Mouse (Mus musculus) forebrain, embryonic 12.5 days (tissue): Measurements from ENCODE around the gene Rftn1. TPM values are rescaled to one million over a fixed set of nuclear protein-coding genes. Genes with fewer than 3 reads are reported as not detected.

ENCODE experiments used
- ATAC-seq: fragments of 200-750 bp; cut with Nextera tagmentation; 2 replicates; pipeline ENCODE4 v1.8.0; 2017; ENCODE audit warnings: moderate TSS enrichment; ENCODE audit not compliant: low FRiP score
- H3K27ac ChIP-seq: fragments of 300-500 bp; sonication (generic); 2 replicates; pipeline ENCODE4 v1.5.1; 2016; ENCODE audit warnings: mild to moderate bottlenecking
- H3K27me3 ChIP-seq: fragments of 300-500 bp; sonication (generic); 2 replicates; pipeline ENCODE4 v1.6.1; 2016; ENCODE audit warnings: mild to moderate bottlenecking
- H3K36me3 ChIP-seq: fragments of 300-500 bp; sonication (generic); replicated peaks from 2 replicates; pipeline ENCODE4 v1.6.1; 2016; ENCODE audit warnings: mild to moderate bottlenecking
- H3K4me1 ChIP-seq: fragments of 300-500 bp; sonication (generic); 2 replicates; pipeline ENCODE4 v1.6.1; 2016
- H3K4me2 ChIP-seq: fragments of 300-500 bp; sonication (generic); 2 replicates; pipeline ENCODE4 v1.6.1; 2016; ENCODE audit warnings: mild to moderate bottlenecking, moderate library complexity
- H3K4me3 ChIP-seq: fragments of 300-500 bp; sonication (generic); replicated peaks from 2 replicates; pipeline ENCODE4 v1.5.1; 2016; ENCODE audit warnings: mild to moderate bottlenecking
- H3K9ac ChIP-seq: fragments of 300-500 bp; sonication (generic); 2 replicates; pipeline ENCODE4 v1.6.1; 2016; ENCODE audit warnings: mild to moderate bottlenecking
- H3K9me3 ChIP-seq: fragments of 300-500 bp; sonication (generic); 2 replicates; pipeline ENCODE4 v1.6.1; 2016
- WGBS: fragments of 180-500 bp; shearing (Covaris S2); methylation state at CpG from one replicate; pipeline ENCODE4 v1.1.7; 2016; 5-methylcytosine and 5-hydroxymethylcytosine counted together
- polyA plus RNA-seq: library from polyadenylated mRNA; unstranded; fragments of >200 nt; fragmentation: Nextera tagmentation; extraction: Ambion mirVana; gene quantifications from 2 replicates; pipeline ENCODE4 v1.2.1, GENCODE M21; 2016

Gene Rftn1
- polyA plus RNA-seq, 1 experiment from 2014 or later, result 13.4 TPM

DNA sequence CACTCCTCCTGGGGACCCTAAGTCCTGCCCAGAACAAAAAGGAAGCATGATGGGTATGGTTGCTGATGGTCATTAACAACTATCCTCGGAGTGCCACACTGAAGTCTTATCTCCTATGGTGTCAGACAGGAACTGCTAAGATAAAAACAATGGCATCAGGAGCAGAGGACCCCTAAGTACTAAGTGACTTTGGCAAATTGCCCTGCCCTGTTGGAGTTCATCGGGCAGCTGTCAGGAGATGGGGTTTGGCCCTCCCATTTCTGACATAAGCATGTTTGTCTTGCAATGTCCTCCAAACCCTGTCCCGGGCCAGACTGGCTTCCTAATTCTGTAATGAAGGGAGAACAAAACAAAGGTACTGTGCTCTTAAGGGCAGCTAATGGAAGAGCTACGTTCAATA lies 180.4 kb downstream of the Rftn1 start:
- Histone ChIP-seq H3K36me3 (no peaks in the 10 kb centered on the region), H3K4me1 (peaks cover 29% of the 10 kb centered on the region), H3K27ac (no peak overlapping the region), H3K9me3 (no peaks in the 10 kb centered on the region), H3K4me2 (no peak overlapping the region), H3K4me3 (no peak overlapping the region), H3K27me3 (no peaks in the 10 kb centered on the region), H3K9ac (no peak overlapping the region)
- 81% methylated on average over 4 of the region's 4 CpGs for WGBS
- no peak for ATAC-seq

DNA sequence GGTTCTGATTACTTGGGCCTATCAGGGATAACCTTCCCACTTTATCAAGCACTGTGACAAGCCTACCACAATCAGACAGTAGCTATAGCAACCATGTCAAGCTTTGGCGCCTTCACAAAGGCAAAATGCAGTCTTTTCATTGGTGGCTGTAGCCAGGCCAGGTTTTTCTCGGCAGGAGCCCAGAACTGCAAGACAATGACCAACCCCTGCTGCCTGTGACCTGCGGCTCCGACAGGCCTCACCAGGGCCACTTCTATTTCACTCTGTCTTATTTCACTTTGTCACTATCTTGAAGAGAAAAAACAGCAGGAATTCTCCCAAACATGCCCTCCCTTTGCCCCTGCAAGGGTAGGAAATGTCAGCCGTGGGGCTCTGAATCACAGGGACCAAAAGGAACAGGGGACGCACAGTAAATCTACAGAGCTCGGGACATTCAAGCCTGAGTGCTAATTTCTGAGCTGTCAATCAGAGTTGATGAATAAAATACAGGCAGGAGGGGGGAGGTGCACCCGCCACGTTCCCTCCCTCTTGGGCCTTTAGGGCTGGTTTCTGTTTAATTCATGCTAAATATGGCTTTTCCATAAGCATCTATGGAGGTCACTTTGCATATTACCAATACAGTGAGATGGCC lies 183.6 kb downstream of the Rftn1 start:
- WGBS, result 2% methylated on average over 9 of the region's 9 CpGs
- peak; percentile 92 for ATAC-seq
- Histone ChIP-seq H3K4me2 (peak overlapping the region; percentile 41), H3K9me3 (no peaks in the 10 kb centered on the region), H3K36me3 (no peaks in the 10 kb centered on the region), H3K4me3 (no peak overlapping the region), H3K9ac (peak overlapping the region; percentile 1; the same call in 1 of the 2 replicates), H3K27ac (peak overlapping the region; percentile 94), H3K4me1 (peaks cover 36% of the 10 kb centered on the region), H3K27me3 (no peaks in the 10 kb centered on the region)

DNA sequence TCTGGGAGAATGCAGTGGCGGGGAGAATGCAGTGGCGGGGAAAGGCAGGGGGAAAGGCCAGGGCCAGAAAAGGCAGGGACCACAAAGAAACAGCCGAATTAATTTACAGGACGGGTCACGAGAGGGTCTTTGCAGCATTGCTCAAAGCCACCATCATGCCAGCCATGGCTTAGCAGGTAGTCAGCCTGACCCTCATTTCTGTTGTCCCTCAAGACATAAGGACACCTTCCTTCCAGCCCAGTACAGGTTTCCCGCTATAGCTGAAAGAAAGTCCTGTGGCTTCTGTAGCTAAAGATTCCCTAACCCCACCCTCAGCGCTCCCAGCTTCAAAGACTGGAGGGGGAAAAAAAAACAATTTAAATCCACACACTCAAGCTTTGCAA lies 184.1 kb downstream of the Rftn1 start:
- H3K36me3 ChIP-seq, result no peaks in the 10 kb centered on the region
- peak; percentile 58; the same call in 1 of the 2 replicates for ATAC-seq
- H3K9me3 ChIP-seq, result no peaks in the 10 kb centered on the region
- H3K4me2 ChIP-seq, result peak overlapping the region; percentile 41
- H3K4me1 ChIP-seq, result peaks cover 36% of the 10 kb centered on the region
- no peaks in the 10 kb centered on the region for H3K27me3 ChIP-seq
- H3K4me3 ChIP-seq, result no peak overlapping the region
- H3K27ac ChIP-seq, result peak overlapping the region; percentile 94
- 6% methylated on average over 7 of the region's 7 CpGs for WGBS
- H3K9ac ChIP-seq, result 0 out of 2 replicates have a peak overlapping the region, but pooled peaks have one; percentile 1

DNA sequence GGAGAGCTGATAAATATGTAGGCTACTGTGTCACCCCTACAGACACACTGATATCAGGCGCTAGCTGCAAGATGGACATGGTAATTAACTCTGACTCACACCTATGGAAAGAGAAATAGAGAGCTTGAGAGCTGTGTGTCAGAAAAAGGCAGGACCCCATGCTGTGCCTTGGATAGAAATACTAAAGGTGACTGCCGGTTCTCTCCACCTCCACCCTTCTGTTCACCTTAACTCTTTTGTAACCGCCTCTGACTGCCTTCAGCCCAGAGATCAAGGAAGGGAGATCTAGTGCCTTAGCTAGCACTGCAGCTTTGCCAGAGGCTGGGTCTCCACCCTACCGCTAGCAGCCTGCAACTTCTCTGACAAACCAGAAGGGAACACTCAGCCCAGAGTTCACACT lies 187.3 kb downstream of the Rftn1 start:
- no peak for ATAC-seq
- no peak overlapping the region for H3K9ac ChIP-seq
- no peaks in the 10 kb centered on the region for H3K27me3 ChIP-seq
- no peak overlapping the region for H3K27ac ChIP-seq
- WGBS, result 67% methylated on average over 4 of the region's 4 CpGs
- no peak overlapping the region for H3K4me2 ChIP-seq
- H3K4me1 ChIP-seq, result peaks cover 30% of the 10 kb centered on the region
- no peak overlapping the region for H3K4me3 ChIP-seq
- peaks cover 5% of the 10 kb centered on the region; the same call in 1 of the 2 replicates for H3K9me3 ChIP-seq
- no peaks in the 10 kb centered on the region for H3K36me3 ChIP-seq

DNA sequence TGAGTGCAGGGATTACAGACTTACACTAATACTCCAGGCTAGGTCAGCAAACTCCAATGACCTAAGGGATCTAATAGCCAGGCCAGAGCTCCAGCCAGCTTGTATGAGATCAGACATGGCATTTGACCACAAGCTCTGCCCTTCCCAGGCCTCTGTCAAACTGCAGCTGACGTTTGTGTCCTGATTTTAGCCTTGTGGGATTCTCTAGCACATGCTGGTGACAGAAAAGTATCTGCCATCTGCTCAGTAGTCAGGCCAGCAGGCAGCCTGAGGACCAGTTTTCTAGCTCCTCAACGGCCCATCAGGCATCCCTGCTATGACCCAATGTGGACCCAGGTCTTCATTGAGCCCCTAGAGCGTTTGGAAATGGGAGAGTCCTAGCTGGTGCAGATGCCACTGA lies 188.3 kb downstream of the Rftn1 start:
- Histone ChIP-seq H3K9me3 (peaks cover 5% of the 10 kb centered on the region; the same call in 1 of the 2 replicates), H3K4me1 (peaks cover 25% of the 10 kb centered on the region), H3K4me3 (no peak overlapping the region), H3K4me2 (no peak overlapping the region), H3K27ac (no peak overlapping the region), H3K36me3 (no peaks in the 10 kb centered on the region), H3K9ac (no peak overlapping the region), H3K27me3 (no peaks in the 10 kb centered on the region)
- ATAC-seq, result no peak
- 88% methylated on average over 3 of the region's 3 CpGs for WGBS

DNA sequence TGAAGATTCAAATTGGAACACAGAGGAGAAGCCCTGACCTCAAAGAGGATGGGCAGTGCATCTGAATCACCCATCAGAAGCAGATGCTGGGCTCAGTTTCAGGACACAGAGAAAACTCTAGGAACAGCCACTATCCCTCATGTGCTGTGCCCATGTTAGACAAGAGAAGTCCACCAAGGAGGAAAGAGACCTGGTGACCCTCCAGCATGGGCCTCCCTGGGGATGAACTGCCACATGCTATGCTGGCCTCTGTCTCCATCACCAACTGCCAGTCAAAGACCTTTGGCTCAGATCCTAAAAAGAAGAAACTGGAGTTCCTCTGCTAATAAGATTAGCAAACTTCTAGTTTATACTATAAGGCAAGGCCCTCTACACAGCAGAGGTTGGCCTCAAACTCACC lies 188.7 kb downstream of the Rftn1 start:
- Histone ChIP-seq H3K9me3 (peaks cover 5% of the 10 kb centered on the region; the same call in 1 of the 2 replicates), H3K27ac (no peak overlapping the region), H3K4me1 (peaks cover 21% of the 10 kb centered on the region), H3K36me3 (no peaks in the 10 kb centered on the region), H3K4me2 (no peak overlapping the region), H3K27me3 (no peaks in the 10 kb centered on the region), H3K4me3 (no peak overlapping the region), H3K9ac (no peak overlapping the region)
- no peak for ATAC-seq

DNA sequence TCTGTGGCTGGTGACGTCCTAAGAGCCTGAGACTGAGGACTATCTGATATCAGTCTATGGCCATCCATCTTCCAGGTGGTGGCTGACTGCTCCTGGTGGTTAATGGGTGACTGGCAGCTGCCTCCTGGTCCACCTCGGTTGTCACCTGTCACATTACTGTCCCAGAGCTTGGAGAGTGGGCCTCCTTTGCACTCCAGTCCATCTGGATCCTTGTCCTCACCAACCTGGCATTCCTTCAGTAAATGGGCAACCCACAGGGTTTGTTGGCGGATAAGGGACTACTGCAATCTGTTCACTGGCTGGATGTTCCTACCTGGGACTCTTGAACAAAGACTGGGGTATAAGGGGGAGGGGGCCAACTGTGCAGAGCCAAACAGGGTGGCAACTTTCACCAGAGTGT lies 189.9 kb downstream of the Rftn1 start:
- peaks cover 9% of the 10 kb centered on the region; the same call in 1 of the 2 replicates for H3K4me1 ChIP-seq
- H3K4me2 ChIP-seq, result no peak overlapping the region
- WGBS, result 95% methylated on average over 3 of the region's 3 CpGs
- H3K27ac ChIP-seq, result no peak overlapping the region
- no peak overlapping the region for H3K9ac ChIP-seq
- no peak overlapping the region for H3K4me3 ChIP-seq
- ATAC-seq, result no peak
- no peaks in the 10 kb centered on the region for H3K27me3 ChIP-seq
- H3K36me3 ChIP-seq, result no peaks in the 10 kb centered on the region
- peaks cover 5% of the 10 kb centered on the region; the same call in 1 of the 2 replicates for H3K9me3 ChIP-seq

DNA sequence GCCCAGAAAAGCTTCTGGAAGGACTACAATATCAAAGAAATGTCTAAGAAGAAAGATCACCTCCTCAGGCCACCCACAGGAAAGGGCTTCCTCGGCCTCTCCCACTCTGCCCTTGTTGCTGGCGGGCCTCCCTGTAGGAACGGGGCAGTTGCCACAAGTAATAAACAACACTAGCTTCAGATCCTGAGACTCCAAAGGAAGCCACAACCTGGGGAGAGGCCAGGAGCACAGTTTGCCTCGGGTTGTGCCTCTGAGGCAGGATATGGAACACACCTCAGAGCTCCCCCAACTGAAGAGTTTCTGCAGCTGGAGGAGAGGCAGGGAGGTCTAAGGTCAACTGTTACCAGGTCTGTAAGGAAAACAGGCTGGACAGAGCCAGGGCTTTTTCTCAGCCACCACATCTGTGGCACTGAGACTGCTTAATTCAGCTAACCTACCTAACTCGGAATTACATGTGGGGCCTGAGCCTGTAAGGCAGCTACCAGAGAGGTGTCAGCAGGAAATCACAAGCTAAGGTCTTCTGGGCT lies 193.8 kb downstream of the Rftn1 start:
- Histone ChIP-seq H3K27me3 (no peaks in the 10 kb centered on the region), H3K4me1 (no peaks in the 10 kb centered on the region), H3K9me3 (peaks cover 5% of the 10 kb centered on the region; the same call in 1 of the 2 replicates), H3K9ac (no peak overlapping the region), H3K27ac (no peak overlapping the region), H3K36me3 (no peaks in the 10 kb centered on the region), H3K4me3 (no peak overlapping the region), H3K4me2 (no peak overlapping the region)
- WGBS, result 75% methylated on average over 5 of the region's 5 CpGs
- ATAC-seq, result no peak

DNA sequence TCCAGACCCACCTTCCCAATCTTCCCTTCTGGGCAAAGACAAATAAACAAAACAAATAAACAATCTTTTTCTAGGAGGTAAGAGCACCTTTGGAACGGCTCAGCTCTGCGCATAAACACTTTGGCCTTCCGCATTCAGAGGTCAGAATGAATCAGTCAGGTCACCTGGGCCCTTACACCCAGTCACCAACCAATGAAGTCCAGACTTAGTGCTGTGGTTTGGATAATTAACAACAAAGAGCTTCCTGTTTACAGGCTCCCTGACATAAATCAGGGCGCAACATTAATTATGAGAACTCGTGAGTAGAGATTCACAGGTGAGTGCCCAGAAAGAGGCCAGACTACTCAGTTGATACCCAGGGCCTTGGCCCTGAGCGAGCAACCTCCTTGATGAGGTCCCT lies 194.4 kb downstream of the Rftn1 start:
- no peaks in the 10 kb centered on the region for H3K27me3 ChIP-seq
- WGBS, result 91% methylated on average over 6 of the region's 6 CpGs
- no peak overlapping the region for H3K4me2 ChIP-seq
- H3K4me1 ChIP-seq, result no peaks in the 10 kb centered on the region
- H3K4me3 ChIP-seq, result no peak overlapping the region
- H3K36me3 ChIP-seq, result no peaks in the 10 kb centered on the region
- H3K9ac ChIP-seq, result no peak overlapping the region
- H3K9me3 ChIP-seq, result peaks cover 5% of the 10 kb centered on the region; the same call in 1 of the 2 replicates
- no peak for ATAC-seq
- H3K27ac ChIP-seq, result no peak overlapping the region

GRCm38 (mm10) chr17:49995226-49995625 lies 195.2 kb downstream of the Rftn1 start:
- no peak overlapping the region for H3K4me2 ChIP-seq
- no peak overlapping the region for H3K4me3 ChIP-seq
- H3K27me3 ChIP-seq, result no peaks in the 10 kb centered on the region
- H3K9me3 ChIP-seq, result peaks cover 5% of the 10 kb centered on the region; the same call in 1 of the 2 replicates
- ATAC-seq, result no peak
- H3K4me1 ChIP-seq, result no peaks in the 10 kb centered on the region
- 93% methylated on average over 3 of the region's 3 CpGs for WGBS
- H3K27ac ChIP-seq, result no peak overlapping the region
- no peaks in the 10 kb centered on the region for H3K36me3 ChIP-seq
- H3K9ac ChIP-seq, result no peak overlapping the region

DNA sequence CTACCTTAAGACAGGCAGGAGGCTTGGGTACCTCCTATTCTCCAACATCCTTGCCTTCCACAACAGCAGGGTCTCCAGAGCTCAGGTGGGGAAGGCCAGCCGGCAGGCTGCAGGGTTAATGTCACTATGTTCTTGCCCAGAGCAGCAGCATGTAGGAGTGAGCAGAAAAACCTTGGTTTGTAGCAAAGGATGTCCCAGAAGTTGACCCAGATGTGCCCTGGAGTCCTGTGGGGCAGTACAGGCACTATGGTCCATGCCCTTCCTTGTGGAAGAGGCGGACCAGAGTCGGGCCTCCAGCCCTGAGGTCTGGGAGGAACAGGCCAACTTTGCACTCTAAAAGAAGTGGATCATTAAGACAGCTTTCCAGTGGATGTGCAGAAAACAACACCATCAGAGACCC lies 196.8 kb downstream of the Rftn1 start:
- Histone ChIP-seq H3K4me2 (no peak overlapping the region), H3K4me3 (no peak overlapping the region), H3K9me3 (no peaks in the 10 kb centered on the region), H3K27me3 (no peaks in the 10 kb centered on the region), H3K36me3 (no peaks in the 10 kb centered on the region), H3K27ac (no peak overlapping the region), H3K9ac (no peak overlapping the region), H3K4me1 (peaks cover 6% of the 10 kb centered on the region; the same call in 1 of the 2 replicates)
- 63% methylated on average over 3 of the region's 3 CpGs for WGBS
- ATAC-seq, result no peak

- H3K9ac ChIP-seq, result no peak overlapping the region
- no peak overlapping the region for H3K4me2 ChIP-seq
- H3K9me3 ChIP-seq, result no peaks in the 10 kb centered on the region
- H3K4me1 ChIP-seq, result peaks cover 6% of the 10 kb centered on the region; the same call in 1 of the 2 replicates
- WGBS, result 87% methylated on average over 11 of the region's 11 CpGs
- ATAC-seq, result no peak
- H3K27ac ChIP-seq, result no peak overlapping the region
- no peaks in the 10 kb centered on the region for H3K36me3 ChIP-seq
- H3K4me3 ChIP-seq, result no peak overlapping the region
- H3K27me3 ChIP-seq, result no peaks in the 10 kb centered on the region
Observed at GRCm38 (mm10) chr17:49992625-49993603, 197.6 kb downstream of the Rftn1 start.
